Mouse (Mus musculus): ENCODE data around the gene Fam227a.

The Fam227a gene

DNA sequence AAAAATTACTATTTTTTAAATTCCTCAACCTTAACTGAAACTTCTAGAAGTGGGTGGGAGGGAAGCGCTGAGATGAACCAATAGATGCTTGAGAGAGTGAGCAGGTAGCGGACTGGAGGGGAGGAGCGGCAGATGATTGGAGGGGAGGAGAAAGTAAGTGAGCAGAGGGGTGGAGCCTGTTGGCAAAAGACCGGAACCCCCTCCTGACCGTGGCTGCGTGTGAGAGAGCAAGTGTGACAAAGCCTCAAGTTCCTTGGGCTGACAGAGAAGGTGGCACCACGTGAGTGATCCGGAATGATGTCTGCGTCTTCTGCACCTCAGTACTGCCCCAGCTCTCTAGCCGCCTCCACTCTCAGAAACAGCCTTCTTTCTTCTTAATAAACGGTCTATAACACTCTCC lies 41.6 kb downstream of the Fam227a start:
- DNase-seq (ENCODE audit: low read depth, low spot score) = no peak

DNA sequence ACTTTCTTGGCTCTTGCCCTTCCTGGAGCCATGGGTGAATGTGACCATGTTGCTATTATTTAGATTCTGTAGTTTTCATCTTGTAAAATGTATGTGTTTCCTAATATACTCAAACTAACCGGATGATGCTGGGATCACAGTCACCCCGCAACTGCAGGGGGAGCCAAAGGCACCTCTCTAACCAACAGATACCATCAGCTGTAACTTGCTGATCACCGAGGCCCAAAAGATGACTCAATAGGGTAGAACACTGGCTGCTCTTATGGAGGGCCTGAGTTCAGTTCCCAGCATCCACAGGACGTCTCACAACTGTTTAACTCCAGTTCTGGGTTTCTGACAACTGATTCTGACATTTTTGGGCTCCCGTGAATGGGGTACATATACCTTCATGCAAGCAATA lies 42.0 kb downstream of the Fam227a start:
- no peak for DNase-seq (ENCODE audit: low read depth, low spot score)

DNA sequence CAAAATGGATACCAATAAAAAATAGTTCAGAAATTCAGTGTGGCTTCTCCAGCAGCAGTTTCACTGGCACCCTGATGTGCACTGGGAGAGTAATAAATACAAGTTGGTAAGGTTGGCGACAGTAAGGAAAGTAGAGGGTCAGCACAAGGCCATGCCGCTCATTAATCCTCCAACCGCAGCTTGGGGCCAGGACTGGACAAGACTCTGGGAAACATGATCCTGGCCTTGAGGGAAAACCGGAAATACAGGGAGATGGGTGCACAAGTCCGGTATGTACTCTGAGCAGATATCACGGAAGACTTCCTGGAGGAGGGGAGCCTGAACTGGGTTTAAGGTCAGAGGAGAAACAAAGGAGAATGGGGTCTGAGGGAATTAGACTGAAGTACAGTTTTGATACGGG lies 43.3 kb downstream of the Fam227a start:
- no peak for DNase-seq (ENCODE audit: low read depth, low spot score)

DNA sequence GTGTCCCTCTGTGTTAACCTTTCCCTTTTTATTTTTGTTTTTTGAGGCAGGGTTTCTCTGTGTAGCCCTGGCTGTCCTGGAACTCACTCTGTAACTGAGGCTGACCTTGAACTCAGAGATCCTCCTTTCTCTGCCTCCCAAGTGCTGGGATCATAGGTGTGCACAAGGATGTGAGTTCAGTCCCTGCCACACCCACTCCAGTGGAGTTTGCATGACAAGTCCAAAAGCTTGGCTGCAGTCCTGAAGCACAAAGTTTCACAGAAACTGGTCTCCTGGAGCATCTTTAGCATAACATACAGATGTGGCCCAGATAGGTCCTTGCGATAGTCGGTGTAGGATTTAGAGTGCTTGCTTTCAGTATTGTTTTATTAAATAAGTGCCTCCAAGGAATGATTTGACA lies 49.5 kb downstream of the Fam227a start:
- no peak for DNase-seq (ENCODE audit: low read depth, low spot score)

DNA sequence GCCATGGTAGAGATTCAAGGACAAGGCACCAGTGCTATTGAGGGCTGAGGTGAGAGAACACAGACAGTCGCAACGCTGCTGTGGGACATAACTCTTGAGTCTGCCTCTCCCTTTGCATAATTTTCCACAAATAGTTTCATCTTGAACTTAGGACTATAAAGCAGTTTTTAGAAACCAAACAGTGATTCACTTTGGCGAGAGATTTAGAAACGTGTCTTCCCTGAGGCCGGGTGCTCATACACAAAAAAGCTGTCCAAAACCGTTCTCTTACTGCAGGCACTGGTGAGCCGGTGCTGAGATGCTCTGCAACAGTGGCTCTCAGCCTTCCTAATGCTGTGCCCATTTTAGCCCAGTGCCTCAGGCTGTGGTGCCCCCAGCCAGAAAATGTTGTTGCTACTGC lies 50.5 kb downstream of the Fam227a start:
- DNase-seq (ENCODE audit: low read depth, low spot score) = no peak

DNA sequence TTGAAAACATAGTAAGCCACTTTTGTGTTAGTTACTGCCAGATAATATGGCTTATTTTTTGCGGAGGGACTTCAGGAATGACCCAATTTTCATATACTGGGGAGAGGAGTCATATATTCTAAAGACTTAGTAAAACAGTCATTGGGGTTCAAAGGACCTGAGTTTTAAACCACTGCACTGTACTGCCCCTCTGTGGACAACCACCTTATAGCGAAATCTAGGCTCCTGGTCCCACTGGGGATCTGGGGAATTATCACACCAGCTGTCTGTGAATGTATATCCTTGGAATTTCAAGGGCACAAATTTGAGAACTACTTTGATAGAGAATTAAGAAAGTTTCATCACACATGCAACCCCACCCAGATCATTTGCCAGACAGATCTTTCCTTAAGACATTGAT lies 51.0 kb downstream of the Fam227a start:
- no peak for DNase-seq (ENCODE audit: low read depth, low spot score)

DNA sequence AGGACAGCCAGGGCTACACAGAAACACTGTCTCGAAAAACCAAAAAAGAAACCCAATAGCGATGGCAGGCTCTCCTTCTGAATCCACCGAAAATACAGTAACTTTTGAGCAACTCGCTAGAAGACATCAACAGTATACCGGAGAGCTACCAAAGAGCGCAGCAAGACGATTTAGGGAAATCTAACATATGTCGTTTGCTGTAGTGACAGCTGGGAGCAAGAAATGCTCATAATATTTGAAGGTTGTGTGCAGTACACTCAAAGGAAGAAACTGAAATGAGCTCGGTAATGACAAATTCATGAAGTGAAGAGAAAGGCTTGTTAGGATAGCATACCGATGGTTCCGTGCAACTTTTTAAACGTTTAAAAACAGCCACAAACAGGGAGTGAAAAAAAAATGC lies 52.6 kb downstream of the Fam227a start:
- DNase-seq (ENCODE audit: low read depth, low spot score) = no peak

DNA sequence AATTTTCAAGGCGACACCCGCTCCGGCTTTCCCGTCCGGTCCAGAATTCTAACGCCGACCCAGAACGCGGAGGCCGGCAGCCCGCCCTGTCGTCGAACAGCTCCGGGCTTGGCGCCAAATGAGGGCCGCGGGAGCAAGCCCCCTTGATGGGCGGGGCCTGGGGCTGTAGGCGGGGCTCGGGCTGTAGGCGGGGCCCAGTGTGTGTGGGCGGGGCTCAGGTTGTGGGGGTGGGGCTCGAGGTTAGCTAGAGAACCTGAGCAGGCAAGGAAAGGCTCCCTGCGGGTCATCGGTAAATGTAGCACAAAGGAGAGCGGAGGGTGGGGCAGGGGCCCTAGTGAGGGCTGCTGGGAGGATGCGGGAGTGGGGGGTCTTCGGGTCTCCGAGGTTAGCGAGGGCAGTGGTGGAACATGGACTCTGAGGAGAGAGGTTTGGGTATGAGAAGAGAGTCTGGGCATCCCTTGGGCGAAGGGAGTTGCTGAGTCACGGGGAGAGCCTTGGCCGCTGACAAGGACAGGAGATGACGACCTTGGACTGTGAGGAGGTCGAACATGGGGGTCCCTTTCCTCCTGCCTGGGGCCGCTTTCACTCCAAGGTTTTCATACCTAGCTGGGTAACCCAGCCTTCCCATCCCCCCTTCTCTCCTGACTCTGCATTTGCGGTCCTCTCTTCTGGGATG lies 53.6 kb downstream of the Fam227a start, which contains the start of gene Dmc1:
Gene Dmc1, minus strand, starts transcription at position 120 of the 676 bp plus-strand sequence.
- DNase-seq (ENCODE audit: low read depth, low spot score) = no peak

DNA sequence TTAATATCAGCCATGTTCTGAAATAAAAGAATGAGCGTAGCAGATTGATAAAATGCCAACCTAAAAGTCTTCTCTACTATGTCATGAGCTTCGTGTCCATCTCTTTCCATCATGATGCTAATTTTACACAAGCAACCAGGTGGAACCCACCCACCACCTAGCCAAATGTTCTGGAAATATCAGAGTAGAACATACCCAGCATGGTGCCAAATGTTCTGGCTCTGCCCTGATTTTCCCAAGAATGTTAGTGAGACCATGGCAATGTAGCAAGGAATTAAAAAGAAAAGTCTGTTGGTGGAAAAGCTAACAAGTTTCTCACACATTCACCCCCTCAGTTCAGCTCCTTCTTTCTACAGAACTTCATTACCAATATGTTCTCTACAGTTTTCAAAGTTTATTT lies 58.6 kb downstream of the Fam227a start:
- no peak for DNase-seq (ENCODE audit: low read depth, low spot score)

DNA sequence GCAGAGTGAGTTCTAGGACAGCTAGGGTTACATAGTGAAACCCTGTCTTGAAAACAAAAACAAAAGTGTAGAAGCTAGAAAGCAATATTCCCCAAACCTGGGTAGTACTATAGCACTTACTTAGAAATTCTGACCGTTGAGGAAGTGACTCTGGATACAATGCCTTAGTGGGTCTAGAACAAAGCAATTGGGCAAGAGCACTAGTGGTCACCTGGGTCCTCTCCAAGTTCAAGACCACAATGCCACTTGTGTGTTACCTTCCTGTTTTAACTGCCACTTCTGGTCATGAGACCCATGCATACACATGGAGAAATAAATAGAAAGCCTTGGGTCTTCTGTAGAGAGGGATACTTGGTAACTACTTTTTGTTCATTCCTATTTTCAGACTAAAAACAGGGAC lies 60.0 kb downstream of the Fam227a start:
- DNase-seq (ENCODE audit: low read depth, low spot score) = no peak

DNA sequence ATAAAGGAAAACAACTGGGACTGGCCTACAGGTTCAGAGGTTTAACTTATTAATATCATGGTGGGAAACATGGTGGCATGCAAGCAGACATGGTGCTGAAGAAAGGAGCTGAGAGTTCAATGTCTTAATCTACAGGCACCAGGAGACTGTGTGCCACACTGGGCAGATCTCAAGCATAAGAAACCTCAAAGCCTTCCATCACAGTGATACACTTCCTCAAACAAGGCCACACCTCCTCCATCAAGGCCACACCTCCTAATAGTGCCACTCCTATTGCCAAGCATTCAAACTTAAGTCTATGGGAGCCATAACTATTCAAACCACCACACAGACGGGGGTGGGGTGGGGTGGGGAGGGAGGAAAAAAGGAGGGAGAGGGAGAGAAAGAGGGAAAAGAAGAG lies 77.2 kb downstream of the Fam227a start:
- DNase-seq (ENCODE audit: low read depth, low spot score) = no peak

DNA sequence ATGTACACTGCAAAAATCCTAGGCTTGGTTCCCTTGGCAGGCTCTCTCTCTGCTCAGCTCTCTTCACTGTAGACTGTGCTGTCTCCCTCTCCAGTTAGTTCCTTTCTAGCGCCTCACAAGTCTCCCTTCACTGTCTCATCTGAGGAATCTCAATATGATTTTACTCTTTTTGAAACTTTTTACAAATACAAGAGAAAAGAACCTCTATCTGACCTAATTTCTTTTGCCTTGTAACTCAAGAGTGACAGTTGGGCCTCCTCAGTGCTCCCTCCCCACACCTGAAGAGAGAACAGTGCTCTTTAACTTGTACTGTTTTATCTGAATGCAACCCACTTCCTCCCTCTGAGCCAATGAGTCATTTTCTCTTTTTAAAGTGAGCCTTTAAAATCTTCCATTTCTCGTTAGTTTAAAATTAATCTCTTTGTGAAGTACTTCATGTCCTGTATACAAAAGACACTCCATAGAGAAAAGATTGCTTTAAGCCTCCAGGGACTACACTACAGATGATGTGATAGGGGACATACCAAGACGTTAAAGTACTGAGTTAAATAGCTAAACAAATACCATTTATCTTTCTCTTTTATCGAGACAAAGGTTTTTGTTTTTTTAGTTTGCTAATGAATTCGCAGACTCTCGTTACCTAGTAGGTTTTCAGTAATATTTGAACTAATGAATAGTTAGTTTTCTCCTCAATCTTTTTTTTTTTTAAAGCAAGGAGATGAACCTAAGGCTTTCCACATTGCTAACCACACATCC lies 80.9 kb downstream of the Fam227a start:
- no peak for DNase-seq (ENCODE audit: low read depth, low spot score)

DNA sequence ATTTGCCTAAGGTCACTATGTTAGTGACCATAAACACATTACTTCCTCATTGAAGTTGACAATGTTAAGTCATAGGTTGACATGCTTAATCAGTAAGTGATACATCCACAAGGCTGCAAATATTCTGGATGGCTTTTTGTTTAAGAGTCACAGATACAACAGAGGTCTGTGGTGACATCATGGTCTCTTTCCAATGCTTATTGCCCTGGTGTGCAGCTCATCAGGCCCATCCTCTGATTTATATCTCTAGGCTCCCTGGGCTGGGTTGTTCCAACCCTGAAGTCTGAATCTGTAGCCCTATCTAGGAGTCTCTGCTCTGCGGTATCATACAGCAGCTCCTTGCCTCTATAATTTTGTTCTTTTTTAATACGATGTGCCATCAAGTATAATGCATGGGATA lies 81.8 kb downstream of the Fam227a start:
- DNase-seq (ENCODE audit: low read depth, low spot score) = no peak

DNA sequence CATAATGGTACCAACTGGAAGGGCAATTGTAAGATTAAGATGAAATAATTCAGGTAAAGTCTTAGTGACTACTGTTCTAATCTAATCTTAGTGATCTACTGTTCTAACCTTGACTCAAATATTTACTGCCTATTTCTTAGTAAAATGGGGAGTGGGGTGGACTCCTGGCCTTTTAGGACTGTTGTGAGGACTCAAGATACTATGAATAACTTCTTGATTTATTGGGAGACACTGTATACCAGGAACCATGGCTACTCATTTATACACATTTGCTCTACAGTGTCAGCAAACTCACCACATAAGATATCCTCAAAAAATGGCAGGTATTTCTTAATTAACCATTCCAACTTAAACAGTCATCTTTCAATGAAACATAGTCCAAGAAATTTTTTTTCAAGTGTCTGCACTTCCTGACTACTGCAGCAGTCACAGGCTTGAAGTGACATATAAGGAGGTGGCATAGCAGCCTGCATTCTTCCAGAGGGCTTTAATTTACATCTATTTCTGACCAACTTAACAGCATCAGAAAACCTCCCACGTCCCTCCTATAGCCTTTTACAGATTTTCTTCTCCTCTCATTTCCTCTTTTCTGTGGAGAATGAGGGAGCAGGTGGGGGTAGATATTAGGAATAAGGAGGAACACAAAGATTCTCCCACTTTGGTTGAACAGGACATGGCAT lies 83.1 kb downstream of the Fam227a start:
- DNase-seq (ENCODE audit: low read depth, low spot score) = no peak

DNA sequence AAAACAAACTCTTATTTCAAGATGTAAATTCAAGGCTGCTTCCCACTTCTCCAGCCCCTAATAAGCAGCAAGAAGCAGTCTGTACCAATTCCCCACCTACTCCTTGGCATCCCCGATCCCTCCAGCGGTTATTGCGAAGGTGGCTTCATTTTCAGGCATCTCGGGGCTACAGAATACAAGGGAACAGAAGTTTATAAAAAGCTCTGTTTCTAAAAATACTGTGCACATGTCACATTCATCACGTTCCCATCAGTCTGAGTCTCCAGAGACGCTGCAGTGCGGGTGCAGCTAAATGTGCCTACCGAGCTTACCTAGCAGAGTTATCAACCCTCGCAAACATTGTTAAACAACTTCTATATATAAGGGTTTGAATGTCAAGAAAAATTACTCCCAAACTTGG lies 96.3 kb downstream of the Fam227a start:
- no peak for DNase-seq (ENCODE audit: low read depth, low spot score)

DNA sequence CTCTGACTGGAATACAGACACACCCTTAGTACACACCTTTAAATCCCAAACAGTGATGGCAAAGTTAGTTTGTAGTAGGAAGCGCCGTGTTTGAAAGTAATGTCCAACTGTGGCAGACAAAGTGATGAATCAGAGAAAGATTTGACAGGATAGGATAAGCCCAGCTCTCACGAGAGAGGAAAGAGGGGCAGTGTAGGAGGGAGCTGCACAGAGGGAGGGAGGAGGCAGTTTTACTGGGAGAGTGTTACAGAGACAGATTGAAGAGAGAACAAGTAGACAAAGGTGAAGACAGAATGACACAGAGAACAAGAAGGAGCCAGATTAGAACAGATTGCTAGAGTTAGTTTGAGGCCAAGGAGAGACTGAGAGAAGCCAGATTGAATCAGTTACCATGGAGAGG lies 99.1 kb downstream of the Fam227a start:
- no peak for DNase-seq (ENCODE audit: low read depth, low spot score)

Data from forelimb bud, embryonic 11.5 days (tissue).